Mouse (Mus musculus) MEL (cell line): ENCODE data around the gene Alg9. TPM values are rescaled to one million over a fixed set of nuclear protein-coding genes. Genes with fewer than 3 reads are reported as not detected.

Experiments used
- DNase-seq: peaks from one replicate; pipeline ENCODE4 v3.0.0; 2011; ENCODE audit warnings: low read depth, low spot score
- H3K27ac ChIP-seq: 2 replicates; pipeline ENCODE4 v1.5.1; 2012; ENCODE audit warnings: low read depth, mild to moderate bottlenecking, control low read depth, low read length, moderate library complexity; ENCODE audit not compliant: control insufficient read depth
- H3K27me3 ChIP-seq, 2 experiments: fragments of 150-350 bp in 1 of 2; sonication (generic) in 1 of 2; 2 replicates each; pipeline ENCODE4 v1.6.1; 2012; ENCODE audit warnings: low read length in 2 of 2, mild to moderate bottlenecking in 2 of 2, improper control_type of control experiment in 1 of 2, moderate library complexity in 1 of 2; ENCODE audit not compliant: insufficient read depth in 2 of 2, control insufficient read depth in 1 of 2
- H3K36me3 ChIP-seq, 2 experiments: 2 replicates each; pipeline ENCODE4 v1.6.1; 2012 to 2014; ENCODE audit warnings: low read length in 2 of 2, improper control_type of control experiment in 1 of 2, inconsistent platforms in 1 of 2, mild to moderate bottlenecking in 1 of 2; ENCODE audit not compliant: insufficient read depth in 2 of 2, control insufficient read depth in 1 of 2
- H3K4me1 ChIP-seq, 2 experiments: fragments of 150-350 bp in 1 of 2; sonication (generic) in 1 of 2; 2 replicates each; pipeline ENCODE4 v1.6.1; 2012; ENCODE audit warnings: low read length in 2 of 2, improper control_type of control experiment in 1 of 2, mild to moderate bottlenecking in 1 of 2; ENCODE audit not compliant: insufficient read depth in 2 of 2, control insufficient read depth in 1 of 2
- H3K4me3 ChIP-seq, 2 experiments: fragments of 150-350 bp in 1 of 2; sonication (generic) in 1 of 2; 2 replicates each; pipeline ENCODE4 v1.5.1; 2012; ENCODE audit warnings: low read depth in 2 of 2, low read length in 2 of 2, mild to moderate bottlenecking in 2 of 2, moderate library complexity in 2 of 2, control low read depth in 1 of 2, improper control_type of control experiment in 1 of 2; ENCODE audit not compliant: control insufficient read depth in 1 of 2, insufficient read depth in 1 of 2
- H3K79me2 ChIP-seq: 2 replicates; pipeline ENCODE4 v1.6.1; 2012; ENCODE audit warnings: mild to moderate bottlenecking, low read length, moderate library complexity; ENCODE audit not compliant: control insufficient read depth, poor library complexity, insufficient read depth
- H3K9ac ChIP-seq: 2 replicates; pipeline ENCODE4 v1.6.1; 2012; ENCODE audit warnings: low read depth, mild to moderate bottlenecking, control low read depth, low read length, moderate library complexity; ENCODE audit not compliant: control insufficient read depth, poor library complexity, severe bottlenecking
- H3K9me3 ChIP-seq: fragments of 150-350 bp; sonication (generic); replicated peaks from 2 replicates; pipeline ENCODE4 v1.6.1; 2012; ENCODE audit warnings: mild to moderate bottlenecking, low read length, improper control_type of control experiment, moderate library complexity; ENCODE audit not compliant: insufficient read depth
- BHLHE40 ChIP-seq: IDR thresholded peaks from 2 replicates; pipeline ENCODE4 v1.6.1; 2012; ENCODE audit warnings: low read depth, mild to moderate bottlenecking, inconsistent platforms, low read length, improper control_type of control experiment, borderline replicate concordance
- CHD1 ChIP-seq: IDR thresholded peaks from 2 replicates; pipeline ENCODE4 v1.6.1; 2012; ENCODE audit warnings: low read depth, mild to moderate bottlenecking, inconsistent platforms, low read length, improper control_type of control experiment
- CHD2 ChIP-seq: IDR thresholded peaks from 2 replicates; pipeline ENCODE4 v1.6.1; 2011; ENCODE audit warnings: low read length, improper control_type of control experiment
- CTCF ChIP-seq, 3 experiments: IDR thresholded peaks in 2 of 3; conservative IDR thresholded peaks in 1 of 3; 2 replicates each; pipeline ENCODE4 v1.5.1; 2011 to 2012; ENCODE audit warnings: low read length in 3 of 3, low read depth in 2 of 3, mild to moderate bottlenecking in 2 of 3, improper control_type of control experiment in 1 of 3, inconsistent platforms in 1 of 3, mixed read lengths in 1 of 3, moderate library complexity in 1 of 3; ENCODE audit not compliant: control insufficient read depth in 1 of 3, insufficient read depth in 1 of 3, poor library complexity in 1 of 3, severe bottlenecking in 1 of 3
- ELF1 ChIP-seq: IDR thresholded peaks from 2 replicates; pipeline ENCODE4 v1.6.1; 2014; ENCODE audit warnings: low read depth, mild to moderate bottlenecking, inconsistent platforms, low read length, improper control_type of control experiment, moderate library complexity
- ETS1 ChIP-seq: IDR thresholded peaks from 2 replicates; pipeline ENCODE4 v1.6.1; 2012; ENCODE audit warnings: low read depth, mild to moderate bottlenecking, inconsistent platforms, low read length, improper control_type of control experiment, moderate library complexity
- GABPA ChIP-seq: IDR thresholded peaks from 2 replicates; pipeline ENCODE4 v1.6.1; 2012; ENCODE audit warnings: low read depth, mild to moderate bottlenecking, inconsistent platforms, low read length, improper control_type of control experiment, moderate library complexity
- GATA1 ChIP-seq: IDR thresholded peaks from 2 replicates; pipeline ENCODE4 v1.6.1; 2011; ENCODE audit warnings: low read depth, low read length, improper control_type of control experiment
- JUND ChIP-seq: IDR thresholded peaks from 2 replicates; pipeline ENCODE4 v1.6.1; 2011; ENCODE audit warnings: low read depth, mild to moderate bottlenecking, improper control_type of control experiment, low read length
- KAT2A ChIP-seq: conservative IDR thresholded peaks from 2 replicates; pipeline ENCODE4 v1.6.1; 2012; ENCODE audit warnings: low read depth, low read length, improper control_type of control experiment, inconsistent platforms
- MAFK ChIP-seq: IDR thresholded peaks from 2 replicates; pipeline ENCODE4 v1.6.1; 2011; ENCODE audit warnings: low read depth, mild to moderate bottlenecking, low read length, improper control_type of control experiment, borderline replicate concordance
- MAX ChIP-seq: IDR thresholded peaks from 2 replicates; pipeline ENCODE4 v1.6.1; 2011; ENCODE audit warnings: low read length, improper control_type of control experiment
- MAZ ChIP-seq: IDR thresholded peaks from 2 replicates; pipeline ENCODE4 v1.6.1; 2012; ENCODE audit warnings: low read depth, mild to moderate bottlenecking, inconsistent platforms, low read length, improper control_type of control experiment
- MEF2A ChIP-seq: IDR thresholded peaks from 2 replicates; pipeline ENCODE4 v1.6.1; 2014; ENCODE audit warnings: low read depth, mild to moderate bottlenecking, inconsistent platforms, low read length, improper control_type of control experiment; ENCODE audit not compliant: poor library complexity, insufficient replicate concordance, severe bottlenecking; ENCODE audit errors: extremely low read depth
- MYB ChIP-seq: IDR thresholded peaks from 2 replicates; pipeline ENCODE4 v1.6.1; 2011; ENCODE audit warnings: mild to moderate bottlenecking, low read depth, low read length, improper control_type of control experiment
- MYC ChIP-seq: IDR thresholded peaks from 2 replicates; pipeline ENCODE4 v1.6.1; 2011; ENCODE audit warnings: low read depth, mild to moderate bottlenecking, low read length, improper control_type of control experiment, moderate library complexity
- NELFE ChIP-seq: IDR thresholded peaks from 2 replicates; pipeline ENCODE4 v1.6.1; 2011; ENCODE audit warnings: low read depth, low read length, improper control_type of control experiment
- NRF1 ChIP-seq: IDR thresholded peaks from 2 replicates; pipeline ENCODE4 v1.6.1; 2014; ENCODE audit warnings: low read depth, mild to moderate bottlenecking, inconsistent platforms, low read length, improper control_type of control experiment, moderate library complexity; ENCODE audit not compliant: poor library complexity, insufficient read depth, severe bottlenecking
- POLR2A ChIP-seq, 2 experiments: IDR thresholded peaks; 2 replicates each; pipeline ENCODE4 v1.6.1; 2011 to 2012; ENCODE audit warnings: low read length in 2 of 2, mild to moderate bottlenecking in 2 of 2, control low read depth in 1 of 2, improper control_type of control experiment in 1 of 2, low read depth in 1 of 2, moderate library complexity in 1 of 2; ENCODE audit not compliant: control insufficient read depth in 1 of 2, insufficient read depth in 1 of 2, poor library complexity in 1 of 2
- POLR2AphosphoS2 ChIP-seq: IDR thresholded peaks from 2 replicates; pipeline ENCODE4 v1.6.1; 2011; ENCODE audit warnings: low read length, improper control_type of control experiment
- POLR2AphosphoS5 ChIP-seq: IDR thresholded peaks from 2 replicates; pipeline ENCODE4 v1.6.1; 2012; ENCODE audit warnings: low read depth, borderline replicate concordance, mild to moderate bottlenecking, inconsistent platforms, low read length, moderate library complexity, mixed read lengths
- RAD21 ChIP-seq: IDR thresholded peaks from 2 replicates; pipeline ENCODE4 v1.6.1; 2011; ENCODE audit warnings: mild to moderate bottlenecking, low read depth, low read length, improper control_type of control experiment
- RCOR1 ChIP-seq: IDR thresholded peaks from 2 replicates; pipeline ENCODE4 v1.6.1; 2012; ENCODE audit warnings: low read depth, mild to moderate bottlenecking, inconsistent platforms, low read length, improper control_type of control experiment
- SIN3A ChIP-seq: IDR thresholded peaks from 2 replicates; pipeline ENCODE4 v1.6.1; 2012; ENCODE audit warnings: low read length, improper control_type of control experiment, inconsistent platforms
- SMC3 ChIP-seq: IDR thresholded peaks from 2 replicates; pipeline ENCODE4 v1.6.1; 2011; ENCODE audit warnings: low read depth, low read length, improper control_type of control experiment
- TAL1 ChIP-seq: IDR thresholded peaks from 2 replicates; pipeline ENCODE4 v1.6.1; 2012; ENCODE audit warnings: mild to moderate bottlenecking, inconsistent platforms, low read length, moderate library complexity, mixed read lengths
- TBP ChIP-seq: IDR thresholded peaks from 2 replicates; pipeline ENCODE4 v1.8.0; 2011; ENCODE audit warnings: low read depth, low read length, improper control_type of control experiment
- TCF12 ChIP-seq: IDR thresholded peaks from 2 replicates; pipeline ENCODE4 v1.6.1; 2014; ENCODE audit warnings: low read depth, mild to moderate bottlenecking, inconsistent platforms, low read length, improper control_type of control experiment, moderate library complexity
- UBTF ChIP-seq: IDR thresholded peaks from 2 replicates; pipeline ENCODE4 v1.6.1; 2012; ENCODE audit warnings: low read depth, mild to moderate bottlenecking, inconsistent platforms, low read length, improper control_type of control experiment, moderate library complexity, borderline replicate concordance; ENCODE audit not compliant: insufficient read depth
- USF2 ChIP-seq, 2 experiments: IDR thresholded peaks; 2 replicates each; pipeline ENCODE4 v1.6.1; 2011 to 2012; ENCODE audit warnings: improper control_type of control experiment in 2 of 2, low read length in 2 of 2, borderline replicate concordance in 1 of 2, inconsistent platforms in 1 of 2, low read depth in 1 of 2, mild to moderate bottlenecking in 1 of 2; ENCODE audit not compliant: insufficient read depth in 1 of 2
- ZC3H11A ChIP-seq: IDR thresholded peaks from 2 replicates; pipeline ENCODE4 v1.6.1; 2012; ENCODE audit warnings: low read depth, mild to moderate bottlenecking, inconsistent platforms, low read length, improper control_type of control experiment
- ZNF384 ChIP-seq: IDR thresholded peaks from 2 replicates; pipeline ENCODE4 v1.6.1; 2012; ENCODE audit warnings: low read depth, mild to moderate bottlenecking, inconsistent platforms, low read length, improper control_type of control experiment
- polyA plus RNA-seq, 2 experiments: library from polyadenylated mRNA; stranded (reverse) in 1 of 2; unstranded in 1 of 2; fragments of >175 nt in 1 of 2; fragments of >200 nt in 1 of 2; gene quantifications; 2 replicates each; pipeline versions ENCODE4 v1.2.1 to v1.2.4; 2012; ENCODE audit warnings: low replicate concordance in 2 of 2, low read depth in 1 of 2; ENCODE audit not compliant: insufficient read length in 2 of 2, insufficient read depth in 1 of 2, missing spikeins in 1 of 2
- total RNA-seq: library from RNA; depleted of rRNA; stranded (reverse); fragments of 300-350 nt; gene quantifications from 2 replicates; pipeline ENCODE4 v1.2.3, GENCODE M21; 2012

Alg9 gene
- total and polyA plus RNA-seq, 3 experiments = 23.3 to 46.7 TPM; not detected in 1

DNA sequence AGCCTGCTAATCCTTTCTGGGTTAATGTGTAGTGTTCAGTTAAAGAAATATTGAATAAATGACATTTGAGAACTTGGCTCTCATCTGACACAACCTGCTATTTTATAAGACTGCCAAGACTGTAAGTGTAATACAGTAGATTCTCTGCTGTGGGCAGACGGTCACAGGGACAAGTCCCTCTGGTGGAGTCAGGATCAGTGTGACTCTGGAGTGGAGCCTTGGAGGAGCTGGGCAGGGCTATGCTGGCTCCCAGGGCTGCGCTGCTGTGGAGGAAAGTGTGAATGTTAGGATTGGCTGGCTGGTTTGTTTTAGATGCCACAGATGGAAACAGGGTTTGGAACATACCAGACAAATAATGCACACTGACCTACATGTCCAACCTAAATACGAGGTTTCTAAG is 20.4 kb downstream of the Alg9 start:
- H3K9me3 ChIP-seq = no peaks in the 10 kb centered on the region
- H3K27ac ChIP-seq = no peak overlapping the region
- TF ChIP-seq NRF1 = no peak
- TF ChIP-seq UBTF = no peak
- TF ChIP-seq POLR2AphosphoS2 = no peak
- no peak for TF ChIP-seq SMC3
- H3K4me1 ChIP-seq = no peaks in the 10 kb centered on the region
- no peak for DNase-seq
- no peak overlapping the region for H3K4me3 ChIP-seq
- no peaks in the 10 kb centered on the region for H3K79me2 ChIP-seq
- no peaks in the 10 kb centered on the region; a peak in 1 of 4 replicates for H3K36me3 ChIP-seq
- H3K9ac ChIP-seq = no peak overlapping the region
- H3K27me3 ChIP-seq = no peaks in the 10 kb centered on the region

DNA sequence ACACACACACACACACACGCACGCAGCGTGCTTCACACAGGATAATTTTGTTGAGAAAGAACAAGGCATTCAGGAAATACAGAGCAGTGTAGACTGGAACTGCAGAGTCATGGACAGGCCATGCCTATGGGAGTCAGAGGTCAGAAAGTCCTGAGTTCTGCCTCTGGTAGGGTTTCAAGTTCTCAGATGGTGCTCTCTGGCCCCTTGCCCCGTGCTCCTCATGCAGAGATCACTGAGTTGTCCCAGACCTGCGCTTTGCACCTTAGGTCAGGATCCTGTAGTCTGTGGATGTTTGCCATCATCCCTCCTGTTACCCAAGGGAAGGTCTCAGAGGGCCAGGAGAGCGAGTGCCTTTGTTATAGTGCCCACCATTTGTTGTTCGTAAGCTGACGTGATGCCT is 22.0 kb downstream of the Alg9 start:
- Histone ChIP-seq H3K4me1 (no peaks in the 10 kb centered on the region), H3K79me2 (no peaks in the 10 kb centered on the region), H3K36me3 (peaks cover 0 to 3% of the 10 kb centered on the region in 2 experiments; a peak in 2 of 4 replicates)

DNA sequence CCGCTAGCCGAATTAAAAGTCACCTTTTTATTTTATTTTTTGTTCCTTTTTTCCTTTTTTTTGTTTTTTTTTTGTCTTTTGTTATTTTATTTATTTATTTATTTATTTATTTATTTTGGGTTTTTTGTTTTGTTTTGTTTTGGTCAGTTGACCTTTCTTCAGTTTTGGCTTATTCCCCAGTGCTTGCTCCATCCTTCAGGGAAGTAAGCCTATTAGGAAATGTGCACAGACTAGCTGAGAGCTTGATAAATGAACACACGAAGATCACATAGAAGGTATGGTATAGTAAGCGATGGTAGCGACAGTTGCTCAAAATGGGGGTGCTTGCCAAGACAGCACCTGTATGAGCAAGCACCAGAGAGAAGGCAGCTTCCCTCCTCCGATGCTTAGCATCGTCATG is 22.8 kb downstream of the Alg9 start:
- Histone ChIP-seq H3K9me3 (no peaks in the 10 kb centered on the region), H3K27me3 (no peaks in the 10 kb centered on the region), H3K4me1 (no peaks in the 10 kb centered on the region), H3K9ac (no peak overlapping the region), H3K4me3 (no peak overlapping the region), H3K27ac (no peak overlapping the region), H3K79me2 (no peaks in the 10 kb centered on the region), H3K36me3 (peaks cover 0 to 6% of the 10 kb centered on the region in 2 experiments; a peak in 2 of 4 replicates)
- no peak for DNase-seq
- no peak for TF ChIP-seq MAFK
- TF ChIP-seq POLR2AphosphoS2 = no peak
- no peak for TF ChIP-seq NELFE
- TF ChIP-seq TCF12 = no peak
- no peak for TF ChIP-seq SIN3A
- TF ChIP-seq POLR2A (IDR thresholded peaks at IDR 0.05; ENCODE audit: control insufficient read depth in 1 of 2, insufficient read depth in 1 of 2, low read depth in 1 of 2, low read length in 2 of 2, poor library complexity in 1 of 2) = no peak
- no peak for TF ChIP-seq RCOR1
- TF ChIP-seq USF2 (IDR thresholded peaks at IDR 0.05; ENCODE audit: borderline replicate concordance in 1 of 2, insufficient read depth in 1 of 2, low read depth in 1 of 2, low read length in 2 of 2) = no peak
- TF ChIP-seq ETS1 = no peak
- TF ChIP-seq BHLHE40 = no peak
- TF ChIP-seq MEF2A = no peak
- TF ChIP-seq GATA1 = no peak
- TF ChIP-seq MYB = no peak
- TF ChIP-seq MAZ = no peak

More for the DNA sequence above, 22.0 kb downstream of the Alg9 start:
- Histone ChIP-seq H3K9me3 (no peaks in the 10 kb centered on the region), H3K4me3 (no peak overlapping the region), H3K27me3 (no peaks in the 10 kb centered on the region), H3K9ac (no peak overlapping the region), H3K27ac (no peak overlapping the region)
- no peak for TF ChIP-seq TAL1
- TF ChIP-seq MAX = no peak
- TF ChIP-seq CTCF (IDR thresholded peaks at IDR 0.05 in 2 of 3, conservative IDR thresholded peaks at IDR 0.05 in 1 of 3; ENCODE audit: control insufficient read depth in 1 of 3, insufficient read depth in 1 of 3, low read depth in 2 of 3, low read length in 3 of 3, poor library complexity in 1 of 3, severe bottlenecking in 1 of 3) = no peak
- no peak for TF ChIP-seq MYC
- TF ChIP-seq UBTF = no peak
- no peak for TF ChIP-seq JUND
- TF ChIP-seq KAT2A = no peak
- TF ChIP-seq CHD1 = no peak
- TF ChIP-seq RAD21 = no peak
- no peak for TF ChIP-seq BHLHE40
- TF ChIP-seq POLR2A (IDR thresholded peaks at IDR 0.05; ENCODE audit: control insufficient read depth in 1 of 2, insufficient read depth in 1 of 2, low read depth in 1 of 2, low read length in 2 of 2, poor library complexity in 1 of 2) = no peak
- no peak for TF ChIP-seq GABPA
- no peak for TF ChIP-seq ETS1
- TF ChIP-seq POLR2AphosphoS5 = no peak
- TF ChIP-seq CHD2 = no peak
- TF ChIP-seq ZNF384 = no peak
- TF ChIP-seq ZC3H11A = no peak
- no peak for TF ChIP-seq ELF1
- no peak for TF ChIP-seq TBP
- DNase-seq = no peak
